Mouse (Mus musculus) thymus, adult 2 months (tissue): ENCODE measurements around the gene Cnih1. TPM values are rescaled to one million over a fixed set of nuclear protein-coding genes. Genes with fewer than 3 reads are reported as not detected.

ENCODE experiments used
- DNase-seq: peaks from one replicate; pipeline ENCODE4 v3.0.0; 2021
- H3K27ac ChIP-seq: fragments of 200-500 bp; 2 replicates; pipeline ENCODE4 v1.5.1; 2012; ENCODE audit warnings: low read length, control low read depth; ENCODE audit not compliant: control insufficient read depth, insufficient read depth
- H3K27me3 ChIP-seq: fragments of 200-500 bp; 2 replicates; pipeline ENCODE4 v1.6.1; 2012; ENCODE audit warnings: mild to moderate bottlenecking, low read length, moderate library complexity, mixed read lengths; ENCODE audit not compliant: control insufficient read depth, insufficient read depth
- H3K36me3 ChIP-seq: fragments of 200-500 bp; 2 replicates; pipeline ENCODE4 v1.6.1; 2012; ENCODE audit warnings: mild to moderate bottlenecking, low read length, moderate library complexity; ENCODE audit not compliant: control insufficient read depth, insufficient read depth
- H3K4me1 ChIP-seq: fragments of 200-500 bp; replicated peaks from 2 replicates; pipeline ENCODE4 v1.6.1; 2012; ENCODE audit warnings: low read length; ENCODE audit not compliant: control insufficient read depth, insufficient read depth
- H3K4me3 ChIP-seq: fragments of 200-500 bp; 2 replicates; pipeline ENCODE4 v1.5.1; 2012; ENCODE audit warnings: mild to moderate bottlenecking, low read length, control low read depth, moderate library complexity; ENCODE audit not compliant: control insufficient read depth, insufficient read depth
- CTCF ChIP-seq: fragments of 200-500 bp; IDR thresholded peaks from 2 replicates; pipeline ENCODE4 v1.5.1; 2012; ENCODE audit warnings: mild to moderate bottlenecking, control low read depth, low read length, moderate library complexity, borderline replicate concordance; ENCODE audit not compliant: control insufficient read depth, poor library complexity, insufficient read depth; ENCODE audit errors: extremely low read depth
- POLR2A ChIP-seq: fragments of 200-500 bp; IDR thresholded peaks from 2 replicates; pipeline ENCODE4 v1.6.1; 2012; ENCODE audit warnings: mild to moderate bottlenecking, low read length, control low read depth, moderate library complexity; ENCODE audit not compliant: control insufficient read depth, poor library complexity, insufficient read depth; ENCODE audit errors: extremely low read depth
- WGBS: fragments of 180-500 bp; shearing (Covaris S2); methylation state at CpG from one replicate; pipeline ENCODE4 v1.1.7; 2018; 5-methylcytosine and 5-hydroxymethylcytosine counted together
- polyA plus RNA-seq: library from polyadenylated mRNA; depleted of rRNA; stranded (reverse); fragments of >200 nt; gene quantifications from 2 replicates; pipeline ENCODE4 v1.2.3, GENCODE M21; 2012

Gene Cnih1
- polyA plus RNA-seq, 1 experiment = 59.0 TPM

DNA sequence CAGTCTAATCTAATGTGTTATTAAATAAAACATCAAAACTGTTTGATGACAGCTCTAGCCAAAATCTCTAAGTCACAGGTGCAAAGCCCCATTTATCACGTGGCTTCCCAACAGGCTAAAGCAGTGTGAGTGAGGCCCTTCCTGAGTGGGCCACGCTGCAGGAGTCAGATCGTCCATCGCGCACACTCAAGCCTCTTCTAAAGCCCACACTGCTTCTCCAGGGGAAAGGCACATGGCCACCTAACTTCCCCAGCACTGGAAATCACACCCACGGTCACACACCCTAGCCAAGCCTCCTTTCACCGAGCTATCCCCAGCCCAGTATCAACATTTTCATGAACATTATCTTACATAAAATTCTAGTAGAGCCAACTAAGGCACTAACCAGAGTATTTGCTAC lies 7.1 kb downstream of the Cnih1 start:
- 0 out of 2 replicates have a peak, but pooled peaks cover 2% of the 10 kb centered on the region for H3K4me1 ChIP-seq
- TF ChIP-seq POLR2A (no peak), CTCF (no peak)
- no peaks in the 10 kb centered on the region for H3K27me3 ChIP-seq
- no peak overlapping the region for H3K4me3 ChIP-seq
- 90% methylated on average over 7 of the region's 7 CpGs for WGBS
- H3K36me3 ChIP-seq = peaks cover 40% of the 10 kb centered on the region
- no peak overlapping the region for H3K27ac ChIP-seq
- no peak for DNase-seq

DNA sequence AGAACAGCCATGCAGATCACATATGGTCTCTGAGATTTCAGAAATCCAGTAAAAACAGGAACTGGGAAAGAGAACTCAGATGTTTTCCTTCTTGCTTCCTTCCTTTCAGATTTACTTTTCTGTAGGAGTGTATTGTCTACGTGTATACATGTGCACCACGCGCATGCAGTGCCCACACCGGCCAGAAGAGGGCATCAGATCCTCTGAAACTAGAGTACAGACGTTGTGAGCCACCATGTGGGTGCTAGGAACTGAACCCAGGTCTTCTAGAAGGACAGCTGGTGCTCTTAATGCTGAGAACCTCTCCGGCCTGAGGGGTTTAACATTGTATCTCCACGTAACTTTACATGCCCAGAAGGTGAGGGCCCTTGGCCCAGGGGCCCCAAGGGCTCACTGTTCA lies 9.0 kb downstream of the Cnih1 start:
- no peaks in the 10 kb centered on the region for H3K27me3 ChIP-seq
- H3K27ac ChIP-seq = no peak overlapping the region
- no peak for DNase-seq
- H3K4me3 ChIP-seq = no peak overlapping the region
- TF ChIP-seq POLR2A (no peak), CTCF (no peak)
- WGBS = 97% methylated on average over 7 of the region's 7 CpGs
- H3K4me1 ChIP-seq = 0 out of 2 replicates have a peak, but pooled peaks cover 2% of the 10 kb centered on the region
- H3K36me3 ChIP-seq = peaks cover 50% of the 10 kb centered on the region

DNA sequence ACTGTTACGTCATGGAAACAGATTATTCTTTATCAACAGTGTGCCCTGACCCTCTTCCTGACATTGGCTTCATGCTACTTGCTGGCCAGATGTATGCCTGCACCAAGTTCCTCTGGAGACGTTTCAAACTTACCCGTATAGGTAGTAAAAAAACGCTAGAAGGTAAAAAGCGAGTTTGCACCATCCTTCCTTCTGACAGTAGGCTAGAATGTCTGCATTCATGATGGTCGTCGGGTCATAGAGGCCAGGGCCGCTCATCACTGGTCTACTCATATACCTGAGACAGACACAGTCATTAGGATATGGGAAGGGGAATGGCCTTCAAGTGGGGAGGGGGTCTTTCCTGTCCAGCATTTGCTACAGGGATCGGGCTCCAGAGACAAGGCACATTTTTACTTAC lies 9.5 kb downstream of the Cnih1 start:
- TF ChIP-seq CTCF (no peak), POLR2A (no peak)
- no peak for DNase-seq
- peaks cover 50% of the 10 kb centered on the region for H3K36me3 ChIP-seq
- no peak overlapping the region for H3K27ac ChIP-seq
- H3K4me1 ChIP-seq = 0 out of 2 replicates have a peak, but pooled peaks cover 2% of the 10 kb centered on the region
- H3K27me3 ChIP-seq = no peaks in the 10 kb centered on the region
- 97% methylated on average over 9 of the region's 9 CpGs for WGBS
- no peak overlapping the region for H3K4me3 ChIP-seq

DNA sequence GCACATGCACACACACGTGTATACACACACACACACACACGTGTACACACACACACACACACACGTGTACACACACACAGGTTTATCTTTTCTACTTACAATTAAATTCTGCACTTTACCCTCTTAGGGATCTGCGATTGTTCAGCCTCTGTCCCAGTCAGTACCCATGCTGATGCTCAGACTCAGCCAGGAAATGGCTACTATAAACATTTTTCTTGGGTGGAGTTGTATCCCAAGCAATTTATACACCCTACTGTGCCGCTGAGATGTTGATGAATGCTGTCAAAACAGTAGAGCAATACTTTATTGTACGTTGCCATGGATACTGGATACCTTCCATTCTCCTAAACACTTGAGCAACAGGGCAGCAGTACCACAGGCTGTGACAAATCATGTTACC lies 18.2 kb downstream of the Cnih1 start:
- TF ChIP-seq CTCF (no peak), POLR2A (no peak)
- WGBS = 97% methylated on average over 6 of the region's 6 CpGs
- no peaks in the 10 kb centered on the region for H3K27me3 ChIP-seq

DNA sequence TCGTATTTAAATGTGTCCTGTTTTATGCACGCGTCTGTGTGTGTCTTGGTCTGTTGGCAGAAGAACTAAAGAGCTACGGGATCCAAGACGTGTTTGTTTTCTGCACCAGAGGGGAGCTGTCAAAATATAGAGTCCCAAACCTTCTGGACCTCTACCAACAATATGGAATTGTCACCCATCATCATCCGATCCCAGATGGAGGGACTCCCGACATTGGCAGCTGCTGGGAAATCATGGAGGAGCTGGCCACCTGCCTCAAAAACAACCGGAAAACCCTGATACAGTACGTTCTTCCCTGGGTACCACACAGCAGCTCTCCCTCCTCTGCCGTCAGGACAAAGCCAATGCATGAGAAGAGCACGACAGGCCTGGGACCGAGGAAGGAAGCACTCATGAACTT lies 21.1 kb downstream of the Cnih1 start:
- no peak overlapping the region for H3K4me3 ChIP-seq
- H3K27ac ChIP-seq = no peak overlapping the region
- WGBS = 89% methylated on average over 12 of the region's 12 CpGs
- no peak for DNase-seq
- H3K27me3 ChIP-seq = no peaks in the 10 kb centered on the region
- TF ChIP-seq POLR2A (no peak), CTCF (no peak)
- no peaks in the 10 kb centered on the region for H3K4me1 ChIP-seq
- peaks cover 36% of the 10 kb centered on the region for H3K36me3 ChIP-seq

More for the DNA sequence above, 18.2 kb downstream of the Cnih1 start:
- peaks cover 33% of the 10 kb centered on the region for H3K36me3 ChIP-seq
- no peaks in the 10 kb centered on the region for H3K4me1 ChIP-seq
- H3K27ac ChIP-seq = no peak overlapping the region
- no peak for DNase-seq
- no peak overlapping the region for H3K4me3 ChIP-seq

- no peak overlapping the region for H3K27ac ChIP-seq
- H3K4me1 ChIP-seq = peaks cover 6% of the 10 kb centered on the region; the same call in 1 of the 2 replicates
- WGBS = 29% methylated on average over 6 of the region's 6 CpGs
- no peak for DNase-seq
- H3K4me3 ChIP-seq = peak overlapping the region; percentile 13; the same call in 1 of the 2 replicates
- TF ChIP-seq CTCF = no peak
- no peak for TF ChIP-seq POLR2A
- peaks cover 7% of the 10 kb centered on the region; the same call in 1 of the 2 replicates for H3K36me3 ChIP-seq
- H3K27me3 ChIP-seq = no peaks in the 10 kb centered on the region
Measured at GRCm38 (mm10) chr14:46761186-46761585, 27.0 kb downstream of the Cnih1 start.
